Mouse (Mus musculus) liver, embryonic 16.5 days (tissue): ENCODE results near the gene Cyp4a31. TPM values are rescaled to one million over a fixed set of nuclear protein-coding genes. Genes with fewer than 3 reads are reported as not detected.
A peak's percentile ranks its signal among the peaks of the same experiment; 100 is the strongest.
"Not testable (repeated sequence)": the region's sequence is repeated elsewhere in the genome, so short reads cannot be mapped to it uniquely, and the experiment has no call there.

ENCODE experiments used
- ATAC-seq: fragments of 200-750 bp; cut with Nextera tagmentation; 2 replicates; pipeline ENCODE4 v1.8.0; 2017; ENCODE audit warnings: low read depth, mild to moderate bottlenecking, moderate number of reproducible peaks, moderate library complexity
- H3K27ac ChIP-seq: fragments of 300-500 bp; sonication (generic); 2 replicates; pipeline ENCODE4 v1.5.1; 2014; ENCODE audit warnings: mild to moderate bottlenecking, low read length
- H3K27me3 ChIP-seq: fragments of 300-500 bp; sonication (generic); 2 replicates; pipeline ENCODE4 v1.6.1; 2014; ENCODE audit warnings: low read depth, low read length, mixed read lengths; ENCODE audit not compliant: control insufficient read depth, insufficient read depth
- H3K36me3 ChIP-seq: fragments of 300-500 bp; sonication (generic); 2 replicates; pipeline ENCODE4 v1.6.1; 2014; ENCODE audit warnings: mild to moderate bottlenecking; ENCODE audit not compliant: control insufficient read depth, insufficient read depth
- H3K4me1 ChIP-seq: fragments of 300-500 bp; sonication (generic); 2 replicates; pipeline ENCODE4 v1.6.1; 2014; ENCODE audit warnings: low read depth, low read length, mixed read lengths; ENCODE audit not compliant: control insufficient read depth
- H3K4me2 ChIP-seq: fragments of 300-500 bp; sonication (generic); 2 replicates; pipeline ENCODE4 v1.6.1; 2014; ENCODE audit warnings: low read depth, low read length, mixed read lengths
- H3K4me3 ChIP-seq: fragments of 300-500 bp; sonication (generic); 2 replicates; pipeline ENCODE4 v1.5.1; 2014; ENCODE audit warnings: low read depth, mild to moderate bottlenecking, low read length
- H3K9ac ChIP-seq: fragments of 300-500 bp; sonication (generic); 2 replicates; pipeline ENCODE4 v1.6.1; 2014; ENCODE audit warnings: low read depth, low read length
- H3K9me3 ChIP-seq: fragments of 300-500 bp; sonication (generic); replicated peaks from 2 replicates; pipeline ENCODE4 v1.6.1; 2016; ENCODE audit warnings: low read length; ENCODE audit not compliant: control insufficient read depth
- WGBS: fragments of 180-500 bp; shearing (Covaris S2); extraction: QIAGEN DNeasy Blood & Tissue Kit; methylation state at CpG from one replicate; pipeline ENCODE4 v1.1.7; 2014; ENCODE audit not compliant: insufficient replicate concordance; 5-methylcytosine and 5-hydroxymethylcytosine counted together
- polyA plus RNA-seq: library from polyadenylated mRNA; unstranded; fragments of >200 nt; fragmentation: Nextera tagmentation; extraction: Ambion mirVana; gene quantifications from 2 replicates; pipeline ENCODE4 v1.2.1, GENCODE M21; 2015

Cyp4a31 gene
- 0.83 and 1.7 TPM in 2 replicates for polyA plus RNA-seq

DNA sequence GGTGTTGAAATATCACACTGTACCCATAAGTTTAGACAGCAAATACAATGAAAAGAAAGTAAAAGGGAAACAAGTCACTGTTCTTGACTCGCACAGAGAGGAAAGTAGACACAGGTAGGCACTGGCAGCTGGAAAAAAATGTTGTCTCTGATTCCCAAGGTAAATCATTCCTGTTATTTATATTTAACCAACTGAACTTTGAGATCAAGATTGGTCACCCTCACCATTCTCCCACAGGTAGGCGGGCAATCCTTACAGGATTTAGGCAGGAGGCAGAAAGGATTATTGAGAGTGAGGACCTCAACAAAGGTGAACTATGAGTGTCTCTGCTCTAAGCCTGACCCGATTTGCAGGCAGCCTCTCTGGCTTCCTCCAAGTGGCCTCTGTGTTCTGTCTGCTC, at the start of gene Cyp4a31:
Cyp4a31 (plus strand) TSS at position 249 of the 400 bp plus-strand sequence.
- Histone ChIP-seq H3K4me2 (no peak within 1 kb of the TSS), H3K9me3 (no peaks in the 10 kb centered on the region), H3K4me1 (no peaks in the 10 kb centered on the region), H3K4me3 (no peak within 1 kb of the TSS), H3K36me3 (no peaks in the 10 kb centered on the region), H3K9ac (no peak within 1 kb of the TSS), H3K27me3 (no peaks in the 10 kb centered on the region), H3K27ac (no peak within 1 kb of the TSS)
- no peak for ATAC-seq
- WGBS, result 53% methylated on average over 3 of the region's 3 CpGs

DNA sequence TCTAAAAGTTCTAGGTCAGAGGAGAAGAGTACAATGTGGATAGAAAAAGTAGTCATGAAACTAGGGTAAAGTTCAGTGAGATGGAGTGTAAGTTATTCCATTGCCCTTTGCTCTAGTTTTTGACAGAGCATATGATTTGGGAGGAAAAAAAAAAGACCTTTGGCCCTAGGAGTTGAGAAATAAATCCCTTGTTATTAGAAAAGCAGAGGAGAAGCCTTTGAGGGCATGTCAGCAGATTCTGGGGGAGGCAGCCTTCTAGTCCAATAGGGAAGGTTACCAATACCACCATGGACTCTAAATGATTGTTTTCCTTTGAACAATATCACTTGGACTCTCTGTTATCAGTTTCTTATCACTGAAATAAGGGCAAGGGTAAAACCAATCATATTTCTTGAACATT, 49.5 kb upstream of the Cyp4a31 start:
- not testable (repeated sequence) for H3K4me3 ChIP-seq
- peak; percentile 30; the same call in 1 of the 2 replicates for ATAC-seq

DNA sequence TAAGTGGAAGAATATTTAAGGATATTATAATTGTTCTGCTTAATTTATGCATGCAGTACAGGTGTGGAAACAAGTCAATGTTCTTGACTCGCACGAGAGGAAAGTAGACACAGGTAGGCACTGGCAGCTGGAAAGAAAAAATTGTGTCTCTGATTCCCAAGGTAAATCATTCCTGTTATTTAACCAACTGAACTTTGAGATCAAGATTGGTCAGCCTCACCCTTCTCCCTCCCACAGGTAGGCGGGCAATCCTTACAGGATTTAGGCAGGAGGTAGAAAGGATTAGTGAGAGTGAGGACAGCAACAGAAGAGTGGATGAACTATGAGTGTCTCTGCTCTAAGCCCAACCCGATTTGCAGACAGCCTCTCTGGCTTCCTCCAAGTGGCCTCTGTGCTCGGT, 45.4 kb upstream of the Cyp4a31 start, which contains the start of gene Cyp4a10:
Cyp4a10 (plus strand) TSS at position 265 of the 400 bp plus-strand sequence.
- not testable (repeated sequence) for H3K36me3 ChIP-seq, H3K4me2 ChIP-seq, H3K4me3 ChIP-seq, H3K27me3 ChIP-seq, H3K9ac ChIP-seq, ATAC-seq, H3K27ac ChIP-seq, H3K9me3 ChIP-seq, H3K4me1 ChIP-seq
- WGBS, result 60% methylated on average over 5 of the region's 5 CpGs

More for the DNA sequence above, 49.5 kb upstream of the Cyp4a31 start:
- H3K9me3 ChIP-seq, H3K27me3 ChIP-seq, H3K36me3 ChIP-seq, H3K4me1 ChIP-seq, H3K9ac ChIP-seq, H3K27ac ChIP-seq, H3K4me2 ChIP-seq: not testable (repeated sequence)

DNA sequence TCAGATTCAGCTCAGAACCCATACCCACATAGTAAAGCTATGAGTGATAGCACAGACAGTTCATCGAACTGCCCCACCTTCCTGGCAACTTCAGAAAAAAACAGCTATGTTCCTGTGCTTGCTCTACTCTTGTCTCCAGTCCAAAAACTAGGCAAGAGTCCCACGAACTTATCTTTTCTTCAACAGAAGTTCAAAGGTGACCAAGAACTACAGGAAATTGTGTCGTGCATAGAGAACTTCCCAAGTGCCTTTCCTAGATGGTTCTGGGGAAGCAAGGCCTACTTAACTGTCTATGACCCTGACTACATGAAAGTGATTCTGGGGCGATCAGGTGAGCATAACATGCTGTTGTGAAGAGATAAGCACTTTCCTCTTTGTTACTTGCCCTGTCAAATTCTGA, 44.0 kb upstream of the Cyp4a31 start:
- Histone ChIP-seq H3K27me3 (no peaks in the 10 kb centered on the region), H3K36me3 (no peaks in the 10 kb centered on the region), H3K4me3 (no peak overlapping the region), H3K27ac (no peak overlapping the region), H3K9me3 (no peaks in the 10 kb centered on the region), H3K4me1 (no peaks in the 10 kb centered on the region), H3K9ac (no peak overlapping the region), H3K4me2 (no peak overlapping the region)
- ATAC-seq, result no peak
- WGBS, result 30% methylated on average over 4 of the region's 4 CpGs

DNA sequence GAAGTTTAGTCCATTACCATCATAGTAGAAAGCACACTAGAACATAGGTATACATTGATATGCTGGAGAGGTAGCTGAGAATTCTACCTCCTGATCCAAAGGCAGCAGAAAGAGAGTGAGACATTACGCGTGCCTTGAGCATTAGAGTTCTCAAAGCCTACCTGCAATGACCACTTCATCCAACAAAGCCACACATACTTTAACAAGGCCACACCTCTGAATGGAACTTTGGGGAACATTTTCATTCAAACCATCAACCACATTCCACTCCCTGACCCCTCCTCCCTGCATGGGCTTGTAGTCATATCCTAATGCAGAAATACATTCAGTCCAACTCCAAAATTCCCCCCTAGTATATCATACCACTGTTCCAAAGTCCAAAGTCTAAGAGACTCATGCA, 41.7 kb upstream of the Cyp4a31 start:
- WGBS, result 76% methylated on average over 2 of the region's 2 CpGs
- Histone ChIP-seq H3K36me3 (no peaks in the 10 kb centered on the region), H3K4me1 (no peaks in the 10 kb centered on the region), H3K4me3 (no peak overlapping the region), H3K9ac (no peak overlapping the region), H3K9me3 (no peaks in the 10 kb centered on the region), H3K4me2 (no peak overlapping the region), H3K27me3 (no peaks in the 10 kb centered on the region), H3K27ac (no peak overlapping the region)
- no peak for ATAC-seq

DNA sequence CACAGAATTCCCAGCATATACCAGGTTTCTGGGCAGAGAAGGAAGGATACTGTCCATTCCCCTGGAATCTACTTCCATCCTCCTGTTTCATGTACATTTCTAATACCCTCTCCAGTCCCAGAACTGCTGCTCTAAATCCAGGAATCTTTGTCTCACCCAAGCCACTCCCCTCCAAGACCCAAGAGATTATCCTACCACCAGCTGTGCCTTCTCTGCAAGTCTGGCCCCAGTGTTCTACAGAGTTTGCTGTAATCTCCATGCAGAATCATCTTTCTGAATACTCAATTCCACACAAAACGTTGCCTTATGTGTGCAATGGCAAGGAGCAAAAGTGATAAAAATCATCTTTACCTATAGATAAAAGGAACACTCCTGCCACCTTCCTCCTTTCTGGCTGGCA, 18.3 kb upstream of the Cyp4a31 start:
- Histone ChIP-seq H3K4me1 (no peaks in the 10 kb centered on the region), H3K9me3 (no peaks in the 10 kb centered on the region), H3K27ac (no peak overlapping the region), H3K4me2 (no peak overlapping the region), H3K36me3 (no peaks in the 10 kb centered on the region), H3K27me3 (no peaks in the 10 kb centered on the region), H3K9ac (no peak overlapping the region), H3K4me3 (no peak overlapping the region)
- no peak for ATAC-seq
- 21% methylated on average over 1 of the region's 1 CpGs for WGBS

DNA sequence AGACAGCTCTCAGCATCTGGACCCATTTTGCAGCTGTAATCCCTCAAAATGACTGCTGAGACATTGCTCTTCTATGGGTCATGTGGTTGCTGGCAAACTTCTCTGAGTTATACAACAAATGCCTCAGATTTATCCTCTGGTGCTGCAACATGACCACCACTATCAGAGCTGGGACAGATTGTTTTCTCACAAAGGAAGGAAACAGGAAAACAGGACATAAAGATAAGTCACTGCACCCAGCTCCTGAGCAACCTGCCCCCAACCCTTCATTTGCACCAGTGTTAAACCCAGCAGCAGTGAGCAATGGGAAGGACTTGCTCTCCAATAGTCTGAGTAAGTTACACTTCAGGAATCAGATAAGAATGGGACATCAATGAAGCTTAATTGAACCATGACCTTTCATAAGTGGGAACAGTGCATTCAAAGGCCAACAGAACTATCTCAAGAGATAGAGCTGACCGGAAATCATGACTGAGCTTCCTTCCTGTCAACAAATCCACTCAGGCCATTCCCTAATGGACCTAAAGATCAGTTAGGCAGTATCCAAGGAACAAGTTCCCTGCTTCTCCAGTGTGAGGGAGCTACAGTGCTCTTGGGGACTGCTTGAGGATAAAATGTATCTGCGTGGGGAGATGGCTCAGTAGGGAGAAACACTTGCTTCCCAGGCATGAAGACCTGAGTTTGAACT, 17.2 kb upstream of the Cyp4a31 start:
- H3K9ac ChIP-seq, result no peak overlapping the region
- WGBS, result 31% methylated on average over 2 of the region's 2 CpGs
- H3K36me3 ChIP-seq, result no peaks in the 10 kb centered on the region
- no peaks in the 10 kb centered on the region for H3K9me3 ChIP-seq
- no peak overlapping the region for H3K27ac ChIP-seq
- ATAC-seq, result 0 out of 2 replicates have a peak, but pooled peaks have one; percentile 32
- H3K4me3 ChIP-seq, result no peak overlapping the region
- H3K4me2 ChIP-seq, result no peak overlapping the region
- no peaks in the 10 kb centered on the region for H3K4me1 ChIP-seq
- no peaks in the 10 kb centered on the region for H3K27me3 ChIP-seq

DNA sequence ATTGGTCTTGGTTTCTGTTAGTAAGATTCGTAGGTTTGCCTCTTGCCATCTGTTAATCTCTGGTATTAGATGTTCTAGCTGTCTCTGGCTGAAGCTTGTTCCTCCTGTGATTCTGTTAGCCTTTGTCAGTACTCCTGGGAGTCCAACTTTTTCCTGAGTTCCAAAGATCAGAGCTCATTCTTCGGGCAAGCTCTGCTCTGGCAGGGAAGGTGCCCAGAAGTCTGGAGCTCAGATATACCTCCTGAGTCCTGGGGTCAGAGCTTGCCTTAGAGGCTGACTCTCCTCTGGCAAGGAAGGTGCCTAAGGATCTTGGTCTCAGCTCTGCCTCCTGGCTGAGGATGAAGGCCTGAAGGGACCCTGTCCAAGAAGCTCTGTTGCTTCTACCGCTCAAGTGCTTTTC, 10.7 kb upstream of the Cyp4a31 start:
- no peak overlapping the region for H3K9ac ChIP-seq
- H3K4me3 ChIP-seq, result no peak overlapping the region
- no peaks in the 10 kb centered on the region for H3K9me3 ChIP-seq
- no peaks in the 10 kb centered on the region for H3K27me3 ChIP-seq
- 57% methylated on average over 3 of the region's 3 CpGs for WGBS
- no peak overlapping the region for H3K4me2 ChIP-seq
- H3K27ac ChIP-seq, result no peak overlapping the region
- no peak for ATAC-seq
- no peaks in the 10 kb centered on the region for H3K36me3 ChIP-seq
- H3K4me1 ChIP-seq, result no peaks in the 10 kb centered on the region

DNA sequence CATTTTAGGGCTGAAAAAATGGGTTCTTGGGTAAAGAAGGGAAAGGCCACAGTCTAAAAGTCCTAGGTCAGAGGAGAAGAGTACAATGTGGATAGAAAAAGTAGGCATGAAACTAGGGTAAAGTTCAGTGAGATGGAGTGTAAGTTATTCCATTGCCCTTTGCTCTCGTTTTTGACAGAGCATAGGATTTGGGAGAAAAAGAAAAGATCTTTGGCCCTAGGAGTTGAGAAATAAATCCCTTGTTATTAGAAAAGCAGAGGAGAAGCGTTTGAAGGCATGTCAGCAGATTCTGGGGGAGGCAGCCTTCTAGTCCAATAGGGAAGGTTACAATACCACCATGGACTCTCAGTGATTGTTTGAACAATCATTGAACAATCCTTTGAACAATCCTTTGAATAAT, 7.9 kb upstream of the Cyp4a31 start:
- Histone ChIP-seq H3K4me2 (no peak overlapping the region), H3K4me3 (no peak overlapping the region), H3K27ac (no peak overlapping the region), H3K9ac (no peak overlapping the region), H3K4me1 (no peaks in the 10 kb centered on the region), H3K27me3 (no peaks in the 10 kb centered on the region), H3K9me3 (no peaks in the 10 kb centered on the region), H3K36me3 (no peaks in the 10 kb centered on the region)
- WGBS, result 35% methylated on average over 2 of the region's 2 CpGs
- peak; percentile 32; the same call in 1 of the 2 replicates for ATAC-seq
